ENCODE assay signal across 10 mouse cellular contexts in the genomic region with DNA sequence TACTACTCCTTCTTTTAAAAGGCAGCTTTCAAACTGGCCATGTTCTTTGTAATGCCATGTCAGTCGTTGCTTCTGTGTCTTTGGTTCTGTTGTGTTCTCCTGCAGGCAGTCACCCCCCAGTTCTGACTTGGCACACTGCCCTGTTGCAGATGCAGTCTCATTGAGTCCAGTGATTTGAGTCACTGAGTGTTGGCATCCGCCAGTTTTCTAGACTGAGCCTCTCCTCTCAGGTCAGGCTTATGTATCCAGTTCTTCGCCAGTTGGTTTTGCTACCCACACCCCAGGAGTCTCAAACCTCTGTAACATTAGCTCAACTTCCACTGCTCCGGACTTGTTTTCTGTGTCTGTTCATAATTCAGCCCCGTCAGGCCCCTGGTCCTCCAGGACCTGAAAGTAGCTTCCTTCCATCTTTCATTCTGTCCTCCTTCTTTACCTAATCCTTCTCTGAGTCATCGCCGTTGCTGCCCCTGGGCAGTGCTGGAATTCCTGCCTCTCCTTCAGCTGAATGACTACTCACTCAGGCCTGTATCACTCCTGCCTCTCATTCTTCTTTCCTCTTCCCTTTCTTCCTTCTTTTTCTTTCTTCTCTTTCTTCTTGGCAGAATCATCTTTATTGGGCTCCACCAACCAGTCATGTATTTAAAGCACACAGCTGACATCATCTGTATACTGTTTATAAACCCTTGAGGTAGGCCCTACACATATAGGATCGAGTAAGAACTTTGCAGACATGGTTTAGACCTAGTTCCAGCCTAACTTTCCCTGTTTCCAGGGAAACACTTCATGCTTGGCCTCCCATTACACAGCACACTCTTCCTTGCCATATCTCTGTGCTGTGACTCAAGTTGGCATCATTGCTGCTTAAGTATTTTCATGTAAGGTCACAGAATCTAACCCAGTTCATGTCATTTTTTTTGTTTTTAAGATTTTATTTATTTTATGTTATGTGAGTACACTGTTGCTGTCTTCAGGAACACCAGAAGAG. TPM values are rescaled to one million over a fixed set of nuclear protein-coding genes. Genes with fewer than 3 reads are reported as not detected.
DNase-seq lines count a peak whose midpoint lies in the region; ATAC-seq and TF ChIP-seq lines count a peak whose summit lies in the region.
"Had no signal": no experiment of that assay in that cellular context is flagged by ENCODE, and none has a peak within 500 bp of the region (broad histone marks: within the 10 kb centered on the region; RNA-seq: fewer than 3 reads in every experiment).

No protein-coding gene starts in this region.

- TF ChIP-seq POLR2A in brain, embryonic 14.5 days (IDR thresholded peaks at IDR 0.05; ENCODE audit: borderline replicate concordance, extremely low read depth, insufficient read depth, insufficient read length, poor library complexity, severe bottlenecking), result no peak

- H3K36me3 ChIP-seq in neural tube, embryonic 15.5 days, result peaks cover 51% of the 10 kb centered on the region
- H3K36me3 ChIP-seq in forebrain, embryonic 12.5 days (replicated peaks), result peaks cover 44% of the 10 kb centered on the region

- 0 out of 2 replicates have a peak overlapping the region, but pooled peaks have one; percentile 50 for H3K27ac ChIP-seq in neural tube, embryonic 15.5 days (replicated peaks)
- H3K27ac ChIP-seq in forebrain, embryonic 12.5 days, result no peak overlapping the region

- no peaks in the 10 kb centered on the region for H3K27me3 ChIP-seq in neural tube, embryonic 15.5 days (replicated peaks)
- no peaks in the 10 kb centered on the region for H3K27me3 ChIP-seq in forebrain, embryonic 12.5 days

- no peaks in the 10 kb centered on the region for H3K9me3 ChIP-seq in neural tube, embryonic 15.5 days (replicated peaks)
- H3K9me3 ChIP-seq in forebrain, embryonic 12.5 days, result no peaks in the 10 kb centered on the region

- DNase-seq in gastrocnemius, postnatal 14 days, result peak; percentile 23
- no peak for DNase-seq in gastrocnemius, adult 8-10 months (ENCODE audit: low spot score in 2 of 2)
- DNase-seq in lung, postnatal 36 days, result peak; percentile 20
- no peak for DNase-seq in lung, postnatal 25 days (ENCODE audit: low spot score)
- peak; percentile 61 for DNase-seq in brain, embryonic 14.5 days (ENCODE audit: low read depth)
- no peak for DNase-seq in spleen, postnatal 10 days (ENCODE audit: low spot score in 2 of 2)

- 81% methylated on average over 8 of the region's 8 CpGs for WGBS in neural tube, embryonic 15.5 days
- 90% methylated on average over 8 of the region's 8 CpGs for WGBS in forebrain, embryonic 12.5 days

- H3K4me2 ChIP-seq in neural tube, embryonic 15.5 days, result no peak overlapping the region
- H3K4me2 ChIP-seq in forebrain, embryonic 12.5 days, result no peak overlapping the region

- H3K9ac ChIP-seq in neural tube, embryonic 15.5 days (replicated peaks), result no peak overlapping the region
- H3K9ac ChIP-seq in forebrain, embryonic 12.5 days, result no peak overlapping the region

- ATAC-seq in neural tube, embryonic 15.5 days (ENCODE audit: low FRiP score), result no peak
- ATAC-seq in forebrain, embryonic 12.5 days (ENCODE audit: low FRiP score), result no peak
- ATAC-seq: intestine, embryonic 16.5 days had no signal

- H3K4me1 ChIP-seq in neural tube, embryonic 15.5 days, result peaks cover 10% of the 10 kb centered on the region; the same call in 1 of the 2 replicates
- no peaks in the 10 kb centered on the region for H3K4me1 ChIP-seq in forebrain, embryonic 12.5 days

- intact Hi-C loops in gastrocnemius, postnatal 14 days (cut with DNase I; ENCODE audit: low total_unique reads), result no loop called here

- TF ChIP-seq CTCF in brain, embryonic 14.5 days (IDR thresholded peaks at IDR 0.05; ENCODE audit: borderline replicate concordance, extremely low read depth, insufficient read depth, insufficient read length), result no peak

- H3K4me3 ChIP-seq in neural tube, embryonic 15.5 days (replicated peaks), result no peak overlapping the region
- H3K4me3 ChIP-seq in forebrain, embryonic 12.5 days (replicated peaks), result no peak overlapping the region

RNA-seq across cellular contexts. Expression of gene Marveld3, which starts 41.3 kb away (rescaled TPM):
- under 1 TPM in 1 of 2 experiments, not detected in 1; 0.43 TPM for total RNA-seq in gastrocnemius, postnatal 14 days (2021)
- total RNA-seq in gastrocnemius, adult 8-10 months (2022), result not detected
- 0.77 and 0.79 TPM in 2 replicates for polyA plus RNA-seq in brain, embryonic 14.5 days (2012; rRNA removed)
- 1.3 and 2.1 TPM in 2 replicates for polyA plus RNA-seq in neural tube, embryonic 15.5 days (2015; fragmentation: Nextera tagmentation; extraction: Ambion mirVana)
- polyA plus RNA-seq in forebrain, embryonic 12.5 days (2016; fragmentation: Nextera tagmentation; extraction: Ambion mirVana), result 1.6 and 1.7 TPM in 2 replicates
- total RNA-seq: megakaryocyte progenitor cell, adult 5-6 weeks had no signal

RNA-seq across cellular contexts. Expression of gene Phlpp2, which starts 52.4 kb away (rescaled TPM):
- total RNA-seq in gastrocnemius, postnatal 14 days (2021), result 1 to 10 TPM; 2.5 to 2.8 TPM
- 1 to 10 TPM; 2.3 to 2.9 (median 2.9) TPM for total RNA-seq in gastrocnemius, adult 8-10 months (2022)
- 14.6 TPM in 2 replicates for polyA plus RNA-seq in brain, embryonic 14.5 days (2012; rRNA removed)
- polyA plus RNA-seq in neural tube, embryonic 15.5 days (2015; fragmentation: Nextera tagmentation; extraction: Ambion mirVana), result 3.6 and 4.6 TPM in 2 replicates
- 3.1 and 3.9 TPM in 2 replicates for polyA plus RNA-seq in forebrain, embryonic 12.5 days (2016; fragmentation: Nextera tagmentation; extraction: Ambion mirVana)

Comparison
In these comparisons a context has a peak if more than half of its experiments do, and no peak if none do; other contexts are left out.
1. DNase-seq: peak in gastrocnemius, postnatal 14 days (single experiment), lung, postnatal 36 days (single experiment) and brain, embryonic 14.5 days (single experiment); none in gastrocnemius, adult 8-10 months (0 of 2), lung, postnatal 25 days (single experiment) and spleen, postnatal 10 days (0 of 2).